Mouse (Mus musculus) intestine, postnatal 0 days (tissue): ENCODE measurements at regions not wholly inside any gene's neighbourhood (a gene's known extent, or its start where the extent isn't known, plus 50 kb on each side); places are given as distances from the start of the nearest gene placed in this dataset.

Experiments
- ATAC-seq: fragments of 200-750 bp; cut with Nextera tagmentation; 2 replicates; pipeline ENCODE4 v1.8.0; 2017; ENCODE audit warnings: mild to moderate bottlenecking, moderate TSS enrichment, moderate library complexity
- H3K27ac ChIP-seq: fragments of 300-500 bp; sonication (generic); 2 replicates; pipeline ENCODE4 v1.5.1; 2014; ENCODE audit warnings: mild to moderate bottlenecking, low read depth, low read length, moderate library complexity
- H3K27me3 ChIP-seq: fragments of 300-500 bp; sonication (generic); replicated peaks from 2 replicates; pipeline ENCODE4 v1.6.1; 2014; ENCODE audit warnings: low read length, mixed read lengths; ENCODE audit not compliant: control insufficient read depth, insufficient read depth
- H3K36me3 ChIP-seq: fragments of 300-500 bp; sonication (generic); 2 replicates; pipeline ENCODE4 v1.6.1; 2014; ENCODE audit warnings: mild to moderate bottlenecking, moderate library complexity; ENCODE audit not compliant: control insufficient read depth, insufficient read depth
- H3K4me1 ChIP-seq: fragments of 300-500 bp; sonication (generic); replicated peaks from 2 replicates; pipeline ENCODE4 v1.6.1; 2014; ENCODE audit warnings: antibody characterized with exemption, low read length, mixed read lengths; ENCODE audit not compliant: control insufficient read depth, insufficient read depth
- H3K4me2 ChIP-seq: fragments of 300-500 bp; sonication (generic); replicated peaks from 2 replicates; pipeline ENCODE4 v1.6.1; 2014; ENCODE audit warnings: low read depth, mild to moderate bottlenecking, moderate library complexity
- H3K4me3 ChIP-seq: fragments of 300-500 bp; sonication (generic); 2 replicates; pipeline ENCODE4 v1.5.1; 2014; ENCODE audit warnings: low read depth, low read length
- H3K9ac ChIP-seq: fragments of 300-500 bp; sonication (generic); 2 replicates; pipeline ENCODE4 v1.6.1; 2014; ENCODE audit warnings: mild to moderate bottlenecking, low read depth, low read length
- H3K9me3 ChIP-seq: fragments of 300-500 bp; sonication (generic); 2 replicates; pipeline ENCODE4 v1.6.1; 2016; ENCODE audit warnings: mixed run types; ENCODE audit not compliant: control insufficient read depth
- CTCF ChIP-seq: sonication (generic); IDR thresholded peaks from 2 replicates; pipeline ENCODE4 v1.5.1; 2016; ENCODE audit warnings: low read depth, mild to moderate bottlenecking, control low read depth, antibody characterized with exemption, moderate library complexity
- WGBS: fragments of 180-500 bp; shearing (Covaris S2); extraction: QIAGEN DNeasy Blood & Tissue Kit; methylation state at CpG from one replicate; pipeline ENCODE4 v1.1.7; 2014; 5-methylcytosine and 5-hydroxymethylcytosine counted together

DNA sequence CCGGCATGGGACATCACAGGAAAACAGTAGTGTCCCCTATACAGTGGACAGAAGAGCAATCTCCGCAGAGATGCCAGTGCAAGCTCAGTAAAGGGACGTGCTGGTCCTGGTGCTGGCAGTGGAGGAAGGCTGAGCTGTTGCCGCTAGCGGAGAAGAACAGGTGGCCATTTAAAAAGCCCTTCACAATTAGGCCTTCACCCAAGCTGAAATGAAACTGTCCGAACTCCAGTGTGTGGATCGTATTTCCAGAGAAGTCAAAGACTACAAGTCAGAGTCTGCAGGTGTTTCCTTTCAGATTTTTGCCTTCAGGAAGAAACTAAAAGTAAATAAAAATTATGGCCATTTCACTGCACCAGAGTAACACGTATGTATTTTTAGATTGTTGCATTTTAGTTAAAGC, 364.2 kb upstream of the Prickle1 start:
- no peaks in the 10 kb centered on the region for H3K9me3 ChIP-seq
- H3K27ac ChIP-seq: no peak overlapping the region
- no peaks in the 10 kb centered on the region for H3K36me3 ChIP-seq
- H3K9ac ChIP-seq: no peak overlapping the region
- H3K4me3 ChIP-seq: no peak overlapping the region
- no peaks in the 10 kb centered on the region for H3K27me3 ChIP-seq
- no peak overlapping the region for H3K4me2 ChIP-seq
- 65% methylated on average over 8 of the region's 8 CpGs for WGBS
- H3K4me1 ChIP-seq: no peaks in the 10 kb centered on the region
- no peak for TF ChIP-seq CTCF
- no peak for ATAC-seq

GRCm38 (mm10) chr15:93958086-93958485, 362.4 kb upstream of the Prickle1 start:
- Histone ChIP-seq H3K4me3 (no peak overlapping the region), H3K27me3 (no peaks in the 10 kb centered on the region), H3K9ac (no peak overlapping the region), H3K4me2 (no peak overlapping the region), H3K36me3 (no peaks in the 10 kb centered on the region), H3K4me1 (no peaks in the 10 kb centered on the region), H3K27ac (no peak overlapping the region), H3K9me3 (no peaks in the 10 kb centered on the region)
- TF ChIP-seq CTCF: no peak
- 72% methylated on average over 1 of the region's 1 CpGs for WGBS
- no peak for ATAC-seq

DNA sequence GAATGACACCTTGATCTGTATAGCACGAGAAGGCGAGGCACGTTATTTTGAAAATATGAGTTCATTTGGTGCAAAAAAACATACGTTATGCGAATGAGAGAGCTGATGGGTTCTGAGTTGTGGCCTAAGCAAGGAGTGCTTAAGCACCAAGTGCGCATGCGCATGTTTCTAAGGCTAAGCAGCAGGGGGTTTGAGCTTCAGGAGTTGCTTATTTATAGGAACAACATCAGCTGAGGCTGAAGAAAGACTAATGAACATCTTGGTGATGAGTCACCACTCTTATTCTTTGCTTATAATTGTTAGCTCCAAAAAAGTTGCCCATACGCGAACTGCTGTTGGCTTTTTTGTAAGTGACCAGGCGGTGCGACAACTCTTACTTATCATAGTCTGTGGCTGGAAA, 361.1 kb upstream of the Prickle1 start:
- Histone ChIP-seq H3K27me3 (no peaks in the 10 kb centered on the region), H3K4me2 (no peak overlapping the region), H3K27ac (no peak overlapping the region), H3K4me3 (no peak overlapping the region), H3K9me3 (no peaks in the 10 kb centered on the region), H3K36me3 (no peaks in the 10 kb centered on the region), H3K9ac (no peak overlapping the region), H3K4me1 (no peaks in the 10 kb centered on the region)
- ATAC-seq: no peak
- no peak for TF ChIP-seq CTCF
- 96% methylated on average over 11 of the region's 11 CpGs for WGBS

GRCm38 (mm10) chr15:93953548-93953947, 357.9 kb upstream of the Prickle1 start:
- H3K4me1 ChIP-seq: no peaks in the 10 kb centered on the region
- no peaks in the 10 kb centered on the region for H3K27me3 ChIP-seq
- ATAC-seq: no peak
- H3K4me2 ChIP-seq: no peak overlapping the region
- no peak overlapping the region for H3K9ac ChIP-seq
- H3K36me3 ChIP-seq: no peaks in the 10 kb centered on the region
- no peak for TF ChIP-seq CTCF
- H3K4me3 ChIP-seq: no peak overlapping the region
- no peak overlapping the region for H3K27ac ChIP-seq
- H3K9me3 ChIP-seq: no peaks in the 10 kb centered on the region
- WGBS: 84% methylated on average over 1 of the region's 1 CpGs

DNA sequence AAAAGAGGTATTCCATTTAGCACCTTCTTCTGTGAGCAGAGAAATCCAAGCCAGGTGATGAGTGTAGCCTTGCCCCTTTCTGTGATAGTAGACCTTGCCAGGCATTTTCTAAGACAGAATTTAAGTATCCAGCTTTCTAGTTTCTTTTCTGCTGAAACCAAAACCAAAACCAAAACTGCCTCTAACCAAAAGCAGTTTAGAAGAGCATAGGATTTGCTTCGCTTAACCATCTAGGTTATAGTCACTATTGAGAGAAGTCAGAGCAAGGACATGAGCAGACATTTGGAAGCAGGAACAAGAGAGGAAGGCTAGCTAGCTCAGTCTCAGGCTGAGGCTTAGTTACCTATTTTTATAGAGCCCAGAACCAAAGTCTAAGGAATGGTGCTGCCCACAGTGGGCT, 354.8 kb upstream of the Prickle1 start:
- ATAC-seq: no peak
- no peaks in the 10 kb centered on the region for H3K36me3 ChIP-seq
- H3K27me3 ChIP-seq: no peaks in the 10 kb centered on the region
- no peak overlapping the region for H3K9ac ChIP-seq
- no peak overlapping the region for H3K27ac ChIP-seq
- H3K4me2 ChIP-seq: no peak overlapping the region
- WGBS: 97% methylated on average over 1 of the region's 1 CpGs
- TF ChIP-seq CTCF: no peak
- H3K4me1 ChIP-seq: no peaks in the 10 kb centered on the region
- no peaks in the 10 kb centered on the region for H3K9me3 ChIP-seq
- no peak overlapping the region for H3K4me3 ChIP-seq

GRCm38 (mm10) chr15:93948902-93949301, 353.2 kb upstream of the Prickle1 start:
- Histone ChIP-seq H3K36me3 (no peaks in the 10 kb centered on the region), H3K4me2 (no peak overlapping the region), H3K4me1 (no peaks in the 10 kb centered on the region), H3K27ac (no peak overlapping the region), H3K9me3 (no peaks in the 10 kb centered on the region), H3K27me3 (no peaks in the 10 kb centered on the region), H3K4me3 (no peak overlapping the region), H3K9ac (no peak overlapping the region)
- ATAC-seq: no peak
- 68% methylated on average over 4 of the region's 4 CpGs for WGBS
- TF ChIP-seq CTCF: no peak

DNA sequence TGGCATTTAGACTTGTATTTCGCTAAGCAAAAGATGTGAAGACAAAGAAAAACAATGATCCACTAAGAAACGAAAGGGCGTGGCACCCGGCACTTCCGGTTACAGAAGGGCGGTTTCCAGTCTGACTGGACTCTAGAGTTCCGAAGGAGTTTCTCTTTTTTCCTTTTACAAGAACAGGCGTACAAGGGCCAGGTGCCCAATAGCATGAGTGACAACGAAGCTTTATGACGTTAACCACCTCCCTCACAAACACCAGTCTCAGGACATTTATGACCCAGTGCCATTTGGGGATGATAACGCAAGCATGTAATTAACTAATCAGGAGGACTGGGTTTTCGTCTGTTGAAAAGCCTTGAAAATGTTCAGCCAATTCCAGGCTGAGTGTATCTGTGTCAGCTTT, 347.9 kb upstream of the Prickle1 start:
- Histone ChIP-seq H3K9ac (no peak overlapping the region), H3K4me3 (no peak overlapping the region), H3K27me3 (no peaks in the 10 kb centered on the region), H3K4me2 (no peak overlapping the region; the same call in 1 of the 2 replicates), H3K4me1 (no peaks in the 10 kb centered on the region), H3K36me3 (no peaks in the 10 kb centered on the region), H3K9me3 (no peaks in the 10 kb centered on the region), H3K27ac (no peak overlapping the region)
- TF ChIP-seq CTCF: no peak
- ATAC-seq: no peak
- 53% methylated on average over 12 of the region's 12 CpGs for WGBS
